In the genomic region with DNA sequence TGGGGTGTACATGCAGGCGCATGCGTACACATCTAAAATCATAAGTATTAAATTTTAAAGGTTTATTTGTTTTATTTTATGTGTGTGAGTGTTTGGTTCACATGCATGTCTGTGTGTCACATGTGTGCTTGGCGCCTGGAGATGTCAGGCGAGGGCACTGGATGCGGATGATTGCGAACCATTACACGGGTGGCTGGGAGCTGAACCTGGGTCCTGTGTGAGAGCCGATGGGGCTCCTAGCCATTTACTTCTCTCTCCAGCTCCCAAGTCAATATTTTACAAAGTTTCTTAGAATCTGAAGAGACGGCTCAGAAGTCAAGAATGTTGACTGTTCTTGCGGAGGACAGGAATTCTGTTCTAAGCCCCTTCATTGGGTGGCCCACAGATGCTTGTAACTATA, we compare ENCODE assay signal across 28 mouse cellular contexts.
"Had no signal": no experiment of that assay in that cellular context is flagged by ENCODE, and none has a peak within 500 bp of the region (broad histone marks: within the 10 kb centered on the region; RNA-seq: fewer than 3 reads in every experiment).

No protein-coding gene starts in this region.

- H3K4me1 ChIP-seq: embryonic facial prominence, embryonic 10.5 days; embryonic facial prominence, embryonic 12.5 days; embryonic facial prominence, embryonic 13.5 days; embryonic facial prominence, embryonic 15.5 days; forebrain, embryonic 10.5 days; forebrain, embryonic 12.5 days; forebrain, embryonic 13.5 days; forebrain, embryonic 15.5 days had no signal

- H3K4me2 ChIP-seq: embryonic facial prominence, embryonic 12.5 days; embryonic facial prominence, embryonic 13.5 days; embryonic facial prominence, embryonic 15.5 days; forebrain, embryonic 12.5 days; forebrain, embryonic 13.5 days; forebrain, embryonic 15.5 days had no signal

- H3K9ac ChIP-seq: embryonic facial prominence, embryonic 12.5 days; embryonic facial prominence, embryonic 13.5 days; embryonic facial prominence, embryonic 15.5 days; forebrain, embryonic 12.5 days; forebrain, embryonic 13.5 days; forebrain, embryonic 15.5 days; forebrain, postnatal 0 days had no signal

- H3K27me3 ChIP-seq: embryonic facial prominence, embryonic 12.5 days; embryonic facial prominence, embryonic 13.5 days; embryonic facial prominence, embryonic 15.5 days; forebrain, embryonic 12.5 days; forebrain, embryonic 13.5 days; forebrain, embryonic 15.5 days had no signal

- H3K36me3 ChIP-seq: embryonic facial prominence, embryonic 10.5 days; embryonic facial prominence, embryonic 12.5 days; embryonic facial prominence, embryonic 13.5 days; embryonic facial prominence, embryonic 15.5 days; forebrain, embryonic 10.5 days; forebrain, embryonic 12.5 days; forebrain, embryonic 15.5 days had no signal

- H3K4me3 ChIP-seq: embryonic facial prominence, embryonic 10.5 days; embryonic facial prominence, embryonic 12.5 days; embryonic facial prominence, embryonic 13.5 days; embryonic facial prominence, embryonic 15.5 days; erythroblast, embryonic 14.5 days; forebrain, embryonic 10.5 days; forebrain, embryonic 12.5 days; forebrain, embryonic 13.5 days; forebrain, embryonic 15.5 days; gastrocnemius, adult 2 months; heart, adult 2 months had no signal

- H3K9me3 ChIP-seq: embryonic facial prominence, embryonic 10.5 days; embryonic facial prominence, embryonic 12.5 days; embryonic facial prominence, embryonic 13.5 days; embryonic facial prominence, embryonic 15.5 days; forebrain, embryonic 10.5 days; forebrain, embryonic 12.5 days; forebrain, embryonic 13.5 days; forebrain, embryonic 15.5 days had no signal

- ATAC-seq: forebrain, embryonic 13.5 days; forebrain, embryonic 14.5 days; forebrain, embryonic 15.5 days; forebrain, embryonic 16.5 days; forebrain, postnatal 0 days had no signal

- DNase-seq: cerebellum, adult 2 months; cerebellum, adult 8-10 months; cerebellum, adult 9-10 months; cerebellum, adult 9-11 months; cerebellum, postnatal 10 days; cerebellum, postnatal 14 days; cerebellum, postnatal 25 days; cerebellum, postnatal 36 days; embryo, embryonic 11 days; forebrain, postnatal 0 days; gastrocnemius, adult 2 months; gastrocnemius, postnatal 10 days; gastrocnemius, postnatal 14 days; gastrocnemius, postnatal 25 days; gastrocnemius, postnatal 36 days; heart, adult 18-20 months; heart, adult 2 months had no signal

- H3K27ac ChIP-seq: embryonic facial prominence, embryonic 10.5 days; embryonic facial prominence, embryonic 12.5 days; embryonic facial prominence, embryonic 13.5 days; embryonic facial prominence, embryonic 15.5 days; forebrain, embryonic 10.5 days; forebrain, embryonic 12.5 days; forebrain, embryonic 13.5 days; forebrain, embryonic 15.5 days; gastrocnemius, adult 2 months; heart, adult 2 months had no signal
